Mouse (Mus musculus) heart, embryonic 15.5 days (tissue): Measurements from ENCODE around the gene Dusp19. TPM values are rescaled to one million over a fixed set of nuclear protein-coding genes. Genes with fewer than 3 reads are reported as not detected.

Experiments used
- ATAC-seq: fragments of 200-750 bp; cut with Nextera tagmentation; replicated peaks from 2 replicates; pipeline ENCODE4 v1.8.0; 2017; ENCODE audit warnings: low read depth, moderate TSS enrichment; ENCODE audit not compliant: insufficient number of reproducible peaks, insufficient read depth, low FRiP score
- H3K27ac ChIP-seq: fragments of 300-500 bp; sonication (generic); 2 replicates; pipeline ENCODE4 v1.5.1; 2015; ENCODE audit warnings: mild to moderate bottlenecking, inconsistent platforms
- H3K27me3 ChIP-seq: fragments of 300-500 bp; sonication (generic); 2 replicates; pipeline ENCODE4 v1.6.1; 2015; ENCODE audit warnings: inconsistent platforms
- H3K36me3 ChIP-seq: fragments of 300-500 bp; sonication (generic); 2 replicates; pipeline ENCODE4 v1.6.1; 2015; ENCODE audit warnings: mild to moderate bottlenecking, inconsistent platforms
- H3K4me1 ChIP-seq: fragments of 300-500 bp; sonication (generic); replicated peaks from 2 replicates; pipeline ENCODE4 v1.6.1; 2015; ENCODE audit warnings: inconsistent platforms
- H3K4me2 ChIP-seq: fragments of 300-500 bp; sonication (generic); 2 replicates; pipeline ENCODE4 v1.6.1; 2015; ENCODE audit warnings: inconsistent platforms, mild to moderate bottlenecking, moderate library complexity
- H3K4me3 ChIP-seq: fragments of 300-500 bp; sonication (generic); 2 replicates; pipeline ENCODE4 v1.5.1; 2015; ENCODE audit warnings: mild to moderate bottlenecking, inconsistent platforms
- H3K9ac ChIP-seq: fragments of 300-500 bp; sonication (generic); 2 replicates; pipeline ENCODE4 v1.6.1; 2015; ENCODE audit warnings: mild to moderate bottlenecking, inconsistent platforms
- H3K9me3 ChIP-seq: fragments of 300-500 bp; sonication (generic); replicated peaks from 2 replicates; pipeline ENCODE4 v1.6.1; 2016; ENCODE audit warnings: inconsistent platforms
- WGBS: fragments of 180-500 bp; shearing (Covaris S2); methylation state at CpG from one replicate; pipeline ENCODE4 v1.1.7; 2015; ENCODE audit warnings: mixed read lengths; 5-methylcytosine and 5-hydroxymethylcytosine counted together
- polyA plus RNA-seq: library from polyadenylated mRNA; unstranded; fragments of >200 nt; fragmentation: Nextera tagmentation; extraction: Ambion mirVana; gene quantifications from 2 replicates; pipeline ENCODE4 v1.2.1, GENCODE M21; 2015

Dusp19 gene
- polyA plus RNA-seq = 9.3 and 10.6 TPM in 2 replicates

DNA sequence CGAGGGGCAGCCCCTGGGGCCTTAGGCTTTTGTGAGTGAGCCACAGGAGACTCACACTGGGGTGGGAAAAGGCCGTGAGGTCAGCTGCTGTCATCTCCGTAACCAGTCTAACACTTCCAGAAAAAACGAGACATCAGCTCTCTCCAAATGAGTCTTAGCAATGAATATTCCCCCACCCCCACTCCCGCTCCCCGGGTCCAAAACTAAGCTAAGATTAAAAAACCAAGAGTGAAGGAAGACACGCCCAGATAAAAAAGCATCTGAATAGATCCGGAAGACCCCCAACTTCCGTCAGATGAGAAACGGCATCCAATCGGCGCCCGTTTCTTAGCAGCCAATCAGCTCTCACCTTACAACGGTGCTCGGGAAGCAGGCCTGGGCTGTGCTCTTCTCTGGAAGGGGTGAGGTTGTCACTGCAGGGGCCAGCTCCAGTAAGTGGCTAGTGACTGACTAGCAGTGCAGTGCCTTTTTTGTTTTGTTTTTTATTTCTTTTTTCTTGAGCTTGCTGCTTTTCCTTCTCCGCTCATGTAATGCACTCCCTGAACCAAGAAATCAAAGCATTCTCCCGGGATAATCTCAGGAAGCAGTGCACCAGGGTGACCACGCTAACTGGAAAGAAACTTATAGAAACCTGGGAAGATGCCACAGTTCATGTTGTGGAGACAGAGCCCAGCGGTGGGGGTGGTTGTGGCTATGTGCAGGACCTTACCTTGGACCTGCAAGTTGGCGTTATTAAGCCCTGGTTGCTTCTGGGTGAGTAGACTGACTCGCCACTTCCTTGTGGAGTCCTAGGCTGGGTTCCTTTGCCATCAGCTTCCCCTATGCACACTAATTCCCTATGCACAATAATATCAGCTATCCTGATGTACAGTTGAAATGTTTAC, at the start of gene Dusp19, which contains the start of gene Nup35:
Gene Dusp19, plus strand, starts transcription at position 192 of the 884 bp plus-strand sequence.
Gene Nup35, plus strand, starts transcription at position 383 of the 884 bp plus-strand sequence.
- Histone ChIP-seq H3K4me3 (peak within 1 kb of the TSS; percentile 66), H3K4me1 (peaks cover 4% of the 10 kb centered on the region), H3K27me3 (no peaks in the 10 kb centered on the region), H3K4me2 (peak within 1 kb of the TSS; percentile 73), H3K9me3 (no peaks in the 10 kb centered on the region), H3K36me3 (no peaks in the 10 kb centered on the region), H3K9ac (peak within 1 kb of the TSS; percentile 69), H3K27ac (peak within 1 kb of the TSS; percentile 77)
- WGBS = 1% methylated on average over 21 of the region's 21 CpGs
- ATAC-seq = peak; percentile 99

DNA sequence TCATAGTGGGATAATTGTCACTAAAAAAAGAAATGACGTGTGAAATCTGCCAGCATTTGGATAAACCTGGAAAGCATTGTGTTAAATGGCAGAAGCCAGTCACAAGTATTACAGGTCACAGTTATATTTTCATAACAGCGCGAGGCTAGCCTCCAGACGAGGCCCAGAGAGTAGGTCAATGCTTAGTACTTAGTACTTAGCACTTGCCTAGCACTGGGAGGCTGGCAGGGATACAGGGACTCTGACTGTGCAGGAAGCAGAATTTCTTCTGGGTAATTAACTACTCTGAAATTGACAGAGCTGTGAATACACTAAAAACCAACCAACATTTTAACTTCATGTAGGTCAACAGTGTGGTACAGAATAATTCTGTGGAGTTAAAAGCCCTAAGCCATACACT, 49.4 kb upstream of the Dusp19 start:
- Histone ChIP-seq H3K4me1 (peaks cover 6% of the 10 kb centered on the region), H3K27me3 (no peaks in the 10 kb centered on the region), H3K9ac (no peak overlapping the region), H3K36me3 (no peaks in the 10 kb centered on the region), H3K4me3 (no peak overlapping the region), H3K27ac (no peak overlapping the region), H3K9me3 (no peaks in the 10 kb centered on the region), H3K4me2 (no peak overlapping the region)
- ATAC-seq = no peak
- 81% methylated on average over 4 of the region's 4 CpGs for WGBS

DNA sequence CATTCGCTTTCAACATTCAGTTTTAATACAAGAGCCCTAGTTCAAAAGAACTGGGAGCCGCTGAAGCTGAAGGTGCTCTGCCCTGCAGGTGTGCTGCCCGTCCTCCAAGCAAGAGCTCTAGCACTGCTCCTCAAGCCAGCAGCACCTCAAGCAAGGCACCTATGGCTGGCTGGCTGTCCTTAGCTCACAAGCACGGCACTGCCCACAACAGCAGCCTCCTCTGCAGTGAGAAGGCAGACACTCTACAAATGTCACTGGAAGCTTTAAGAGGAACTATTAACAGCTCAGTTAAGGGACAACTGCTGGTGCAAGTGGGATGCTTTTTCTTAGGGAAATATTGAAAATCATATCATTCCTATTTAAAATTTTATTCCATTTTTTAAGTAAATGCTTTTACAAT, 46.2 kb upstream of the Dusp19 start:
- H3K27me3 ChIP-seq = no peaks in the 10 kb centered on the region
- H3K36me3 ChIP-seq = no peaks in the 10 kb centered on the region
- ATAC-seq = no peak
- H3K27ac ChIP-seq = no peak overlapping the region
- H3K4me1 ChIP-seq = peaks cover 3% of the 10 kb centered on the region; the same call in 1 of the 2 replicates
- H3K9ac ChIP-seq = no peak overlapping the region
- H3K4me3 ChIP-seq = no peak overlapping the region
- no peaks in the 10 kb centered on the region for H3K9me3 ChIP-seq
- no peak overlapping the region for H3K4me2 ChIP-seq
- WGBS = 64% methylated on average over 4 of the region's 4 CpGs

DNA sequence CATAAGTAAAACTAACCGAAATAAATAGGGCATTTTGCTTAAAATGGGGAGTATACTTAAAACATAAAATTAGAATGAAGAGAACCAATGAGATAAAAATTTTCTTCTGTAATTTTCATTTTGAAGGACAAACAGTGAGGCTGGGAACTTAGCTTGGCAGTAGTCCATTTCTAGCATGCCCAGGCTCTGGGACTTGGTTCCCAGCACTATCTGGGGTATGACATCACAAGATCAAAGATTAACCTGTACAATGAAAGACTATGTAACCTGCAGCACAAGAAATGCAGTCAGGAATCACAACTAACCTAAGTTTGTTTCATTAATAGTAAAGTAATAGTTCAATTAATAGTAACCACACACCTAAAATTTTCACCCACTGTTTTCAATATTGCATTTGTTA, 39.6 kb upstream of the Dusp19 start:
- Histone ChIP-seq H3K4me1 (peaks cover 18% of the 10 kb centered on the region), H3K9ac (no peak overlapping the region), H3K4me2 (no peak overlapping the region), H3K27me3 (no peaks in the 10 kb centered on the region), H3K9me3 (no peaks in the 10 kb centered on the region), H3K4me3 (no peak overlapping the region), H3K27ac (no peak overlapping the region), H3K36me3 (no peaks in the 10 kb centered on the region)
- WGBS = 87% methylated on average over 1 of the region's 1 CpGs
- ATAC-seq = no peak

DNA sequence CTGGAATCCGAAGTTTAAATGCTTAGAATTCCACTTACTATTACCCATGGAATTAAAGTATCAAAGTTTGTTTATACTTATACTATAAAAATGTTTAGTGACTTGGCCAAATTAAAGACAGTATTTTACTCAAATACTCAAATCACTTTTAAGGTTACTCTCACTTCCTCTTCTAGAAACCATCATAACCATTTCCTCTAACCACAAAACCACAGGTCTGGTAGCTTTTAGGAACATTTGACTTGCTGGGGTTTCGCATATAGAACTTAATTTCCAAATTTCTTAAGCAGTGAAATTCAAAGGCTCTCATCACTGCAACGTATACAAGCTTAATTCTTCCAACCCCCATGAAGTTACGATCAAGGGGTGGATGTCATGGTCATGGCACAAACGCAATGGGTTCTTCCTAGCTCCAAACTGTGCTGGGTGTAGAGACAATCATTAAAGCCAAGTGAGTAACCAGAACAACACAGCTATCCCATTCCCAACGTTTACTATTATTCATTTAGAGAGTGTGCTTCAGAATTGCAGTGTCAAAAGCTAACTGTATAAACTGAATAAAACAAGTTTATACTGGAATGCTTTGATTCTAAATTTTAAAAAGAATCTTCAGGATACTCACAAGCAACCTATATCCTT, 37.5 kb upstream of the Dusp19 start:
- Histone ChIP-seq H3K27me3 (no peaks in the 10 kb centered on the region), H3K4me1 (peaks cover 18% of the 10 kb centered on the region), H3K4me3 (peak overlapping the region; percentile 37), H3K27ac (no peak overlapping the region), H3K4me2 (peak overlapping the region; percentile 64), H3K9me3 (no peaks in the 10 kb centered on the region), H3K9ac (no peak overlapping the region), H3K36me3 (no peaks in the 10 kb centered on the region)
- no peak for ATAC-seq
- 37% methylated on average over 6 of the region's 6 CpGs for WGBS

DNA sequence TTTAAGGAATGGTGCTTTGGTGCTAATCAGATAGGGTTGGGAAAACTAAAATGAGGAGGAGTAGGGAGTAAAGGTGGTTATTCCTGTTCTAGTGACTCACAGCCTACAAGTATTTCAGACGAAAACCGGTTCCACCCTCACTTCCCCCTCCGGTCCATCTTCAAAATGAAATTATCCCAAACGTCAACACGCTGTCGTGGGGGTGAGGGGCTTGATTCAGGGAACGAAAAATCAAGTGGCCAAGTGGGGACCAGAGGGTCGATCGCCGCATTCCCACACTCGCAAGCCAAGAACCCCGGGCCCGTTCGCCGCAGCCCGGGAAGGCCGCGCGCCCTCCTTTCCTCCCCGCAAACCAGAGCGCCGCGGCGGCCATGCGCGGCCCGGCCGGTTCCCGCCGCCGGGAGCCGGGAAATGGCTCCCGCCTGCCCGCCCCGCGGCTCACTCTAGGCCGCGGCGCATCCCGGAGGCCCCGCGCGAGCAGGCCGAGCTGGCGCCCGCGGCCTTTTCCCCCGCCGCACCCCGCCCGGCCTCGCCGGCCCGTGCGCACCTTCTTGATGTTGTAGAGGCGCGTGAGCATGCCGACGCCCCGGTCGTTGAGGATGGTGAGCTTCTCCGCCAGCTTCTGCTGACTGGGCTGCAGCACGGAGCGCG, 36.4 kb upstream of the Dusp19 start:
- ATAC-seq = peak; percentile 59
- peaks cover 15% of the 10 kb centered on the region for H3K4me1 ChIP-seq
- WGBS = 0% methylated on average over 62 of the region's 65 CpGs

DNA sequence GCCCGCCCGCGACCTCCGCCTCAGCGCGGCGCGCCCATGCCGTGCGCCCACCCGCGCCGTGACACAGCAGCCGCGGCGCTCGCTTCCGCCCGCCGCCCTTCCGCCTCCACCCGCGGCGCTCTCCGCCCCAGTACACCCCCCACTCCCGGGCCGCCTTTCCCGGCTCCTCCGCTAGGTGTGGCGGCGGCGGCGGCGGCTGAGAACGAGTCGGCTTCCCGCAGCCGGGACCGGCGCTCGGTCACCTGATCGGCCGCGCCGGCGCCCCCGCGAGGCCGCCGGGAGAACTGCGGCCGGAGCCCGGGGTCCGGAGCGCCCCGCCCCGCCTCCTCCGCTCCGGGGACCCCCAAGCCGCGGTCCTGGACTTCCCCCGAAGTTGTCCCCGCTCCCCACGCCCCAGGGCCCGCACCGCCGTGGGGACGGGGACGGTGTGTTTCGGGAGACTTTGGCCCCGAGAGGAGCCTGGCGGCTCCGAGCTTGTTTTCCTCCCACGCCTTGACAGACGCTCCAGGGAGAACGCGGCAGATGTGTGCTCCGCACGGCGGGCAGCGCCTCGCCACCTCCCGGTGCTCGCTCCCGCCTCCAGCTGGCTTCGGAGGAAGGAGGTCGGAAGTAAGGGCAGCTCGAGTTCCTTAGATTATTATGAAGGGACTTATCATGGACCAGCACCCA, 35.7 kb upstream of the Dusp19 start, which contains the start of gene Nckap1:
Gene Nckap1, minus strand, starts transcription at position 338 of the 669 bp plus-strand sequence.
- H3K4me2 ChIP-seq = peak within 1 kb of the TSS; percentile 64
- H3K9ac ChIP-seq = peak within 1 kb of the TSS; percentile 84
- H3K36me3 ChIP-seq = no peaks in the 10 kb centered on the region
- peak within 1 kb of the TSS; percentile 93 for H3K27ac ChIP-seq
- peaks cover 15% of the 10 kb centered on the region for H3K4me1 ChIP-seq
- H3K9me3 ChIP-seq = no peaks in the 10 kb centered on the region
- peak within 1 kb of the TSS; percentile 62 for H3K4me3 ChIP-seq
- no peaks in the 10 kb centered on the region for H3K27me3 ChIP-seq
- WGBS = under 1% methylated on average over 68 of the region's 88 CpGs
- peak; percentile 92 for ATAC-seq

More for the DNA sequence above, 36.4 kb upstream of the Dusp19 start:
- Histone ChIP-seq H3K9me3 (no peaks in the 10 kb centered on the region), H3K27me3 (no peaks in the 10 kb centered on the region), H3K27ac (peak overlapping the region; percentile 93), H3K4me3 (peak overlapping the region; percentile 62), H3K9ac (peak overlapping the region; percentile 84), H3K36me3 (no peaks in the 10 kb centered on the region), H3K4me2 (peak overlapping the region; percentile 64)

DNA sequence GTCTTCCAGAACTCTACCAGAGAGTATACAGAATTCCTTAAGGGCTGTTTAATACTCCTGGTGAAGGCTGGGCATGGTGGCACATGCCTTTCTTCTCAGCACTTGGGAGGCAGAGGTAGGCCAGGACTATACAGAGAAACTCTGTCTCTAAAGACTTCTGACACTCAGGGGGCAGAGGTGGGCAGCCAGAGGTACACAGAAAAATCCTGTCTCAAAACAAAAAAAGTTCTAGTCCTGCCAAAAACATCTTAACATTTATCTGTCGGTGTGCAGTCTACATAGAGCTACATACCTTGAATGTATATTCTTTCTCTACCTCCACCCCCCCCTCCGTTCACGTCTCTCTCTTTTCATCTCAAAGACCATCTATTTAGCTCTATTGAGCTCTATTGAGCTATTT, 34.5 kb upstream of the Dusp19 start:
- H3K36me3 ChIP-seq = no peaks in the 10 kb centered on the region
- no peak overlapping the region for H3K27ac ChIP-seq
- H3K27me3 ChIP-seq = no peaks in the 10 kb centered on the region
- H3K4me1 ChIP-seq = peaks cover 12% of the 10 kb centered on the region
- no peak overlapping the region for H3K4me2 ChIP-seq
- WGBS = 84% methylated on average over 3 of the region's 3 CpGs
- H3K9ac ChIP-seq = no peak overlapping the region
- H3K9me3 ChIP-seq = no peaks in the 10 kb centered on the region
- no peak overlapping the region for H3K4me3 ChIP-seq
- no peak for ATAC-seq

DNA sequence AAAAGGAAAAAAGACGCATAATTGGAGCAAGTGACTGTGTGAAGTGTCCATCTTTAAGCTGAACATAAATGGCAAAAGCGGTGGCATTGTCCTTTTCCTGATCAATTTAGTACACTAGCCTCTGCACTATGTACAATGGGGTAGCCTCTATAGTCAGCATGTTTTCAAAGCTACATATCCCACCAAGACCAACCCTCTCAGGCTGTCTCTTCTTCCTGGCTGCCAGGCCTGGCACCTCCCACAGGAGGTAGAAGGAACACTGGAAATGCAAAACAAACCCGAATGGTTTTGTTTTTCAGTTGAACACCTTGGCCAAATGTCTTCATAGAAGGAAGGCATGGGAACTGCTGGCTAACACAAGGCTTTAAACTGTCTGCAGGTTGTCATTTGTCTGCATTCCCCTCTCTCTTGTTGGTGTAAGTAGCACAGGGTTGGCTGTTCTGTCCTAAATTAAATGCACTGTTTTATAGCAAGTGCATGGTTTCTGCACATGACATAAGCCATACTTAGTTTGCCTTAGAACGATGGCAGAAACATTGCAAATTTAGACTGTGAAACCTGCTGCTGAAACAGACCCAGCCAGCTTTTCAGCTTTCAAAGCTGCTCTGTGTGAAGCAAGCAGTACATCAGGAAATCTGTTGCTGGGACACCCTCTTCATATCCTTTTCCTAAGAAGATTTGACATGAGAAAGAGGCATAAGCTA, 22.5 kb upstream of the Dusp19 start:
- ATAC-seq = no peak
- Histone ChIP-seq H3K27ac (no peak overlapping the region), H3K4me3 (no peak overlapping the region), H3K4me2 (no peak overlapping the region), H3K36me3 (no peaks in the 10 kb centered on the region), H3K27me3 (no peaks in the 10 kb centered on the region), H3K9me3 (no peaks in the 10 kb centered on the region), H3K9ac (no peak overlapping the region), H3K4me1 (no peaks in the 10 kb centered on the region)
- WGBS = 70% methylated on average over 4 of the region's 4 CpGs

DNA sequence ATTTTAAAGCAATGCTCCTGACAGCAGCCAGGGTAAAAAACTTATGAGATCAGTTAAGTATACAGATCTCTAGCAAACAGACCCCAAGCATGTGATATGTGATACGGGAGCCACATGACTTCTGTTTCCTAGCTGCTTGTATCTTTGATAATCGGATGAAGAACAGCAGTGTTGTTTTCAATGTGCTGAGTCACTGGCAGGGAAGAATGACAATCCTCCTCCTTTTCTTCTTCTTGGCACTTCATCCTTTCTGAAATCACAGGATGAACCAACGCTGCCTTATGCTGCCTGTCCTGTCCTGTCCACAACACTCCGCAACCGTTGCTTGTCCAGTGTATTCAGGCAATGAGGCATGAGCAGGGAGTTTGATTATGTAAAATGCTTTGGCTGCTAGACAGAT, 19.9 kb upstream of the Dusp19 start:
- H3K27ac ChIP-seq = no peak overlapping the region
- H3K4me1 ChIP-seq = no peaks in the 10 kb centered on the region
- H3K9me3 ChIP-seq = no peaks in the 10 kb centered on the region
- no peaks in the 10 kb centered on the region for H3K36me3 ChIP-seq
- H3K9ac ChIP-seq = no peak overlapping the region
- no peaks in the 10 kb centered on the region for H3K27me3 ChIP-seq
- H3K4me3 ChIP-seq = no peak overlapping the region
- no peak overlapping the region for H3K4me2 ChIP-seq
- no peak for ATAC-seq
- 56% methylated on average over 5 of the region's 5 CpGs for WGBS
